Mouse (Mus musculus): Measurements from ENCODE around the gene Fignl1. TPM values are rescaled to one million over a fixed set of nuclear protein-coding genes. Genes with fewer than 3 reads are reported as not detected.
A peak's percentile ranks its signal among the peaks of the same experiment; 100 is the strongest.

The Fignl1 gene
- polyA plus RNA-seq (2014; fragmentation: Nextera tagmentation; extraction: Ambion mirVana), result 7.1 and 16.3 TPM in 2 replicates

DNA sequence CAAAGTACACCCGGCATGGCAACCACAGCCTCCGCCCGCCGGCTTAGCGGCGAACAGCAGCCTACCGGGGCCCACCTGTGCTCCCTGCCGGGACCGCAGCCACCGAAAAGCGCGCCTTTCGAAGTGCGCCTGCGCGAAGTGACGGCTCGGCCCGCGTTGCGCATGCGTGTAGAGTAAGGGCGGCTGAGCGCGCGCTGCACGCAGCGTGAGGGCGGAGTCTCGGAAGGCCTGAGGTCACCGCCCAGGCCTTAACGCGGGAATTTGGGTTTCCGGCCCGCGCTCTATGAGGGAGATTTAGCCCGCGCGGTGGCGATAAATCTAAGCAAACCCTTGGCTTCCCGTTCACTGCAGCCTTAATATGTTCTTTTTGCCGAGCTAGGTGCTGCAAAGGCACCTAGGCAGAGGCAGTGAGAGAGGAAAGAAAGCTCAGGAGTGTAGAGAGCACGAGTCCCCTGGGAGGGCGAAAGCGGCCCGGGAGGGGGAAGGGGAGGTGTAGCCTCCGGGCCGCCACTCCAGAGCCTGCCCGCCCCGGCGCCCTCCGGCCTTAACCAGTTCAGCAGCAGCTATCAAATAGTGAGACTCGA lies at the start of gene Fignl1:
Fignl1 (minus strand) TSS at position 143 of the 584 bp plus-strand sequence.
- Histone ChIP-seq H3K9ac (replicated peaks; ENCODE audit: low read length) (peak within 1 kb of the TSS; percentile 69), H3K4me1 (ENCODE audit: control insufficient read depth, insufficient read depth, low read length) (peaks cover 5% of the 10 kb centered on the region; the same call in 1 of the 2 replicates), H3K4me3 (replicated peaks; ENCODE audit: low read depth, low read length) (peak within 1 kb of the TSS; percentile 55), H3K36me3 (ENCODE audit: control insufficient read depth, insufficient read depth, low read length) (no peaks in the 10 kb centered on the region), H3K4me2 (ENCODE audit: low read length) (peak within 1 kb of the TSS; percentile 72), H3K27ac (replicated peaks; ENCODE audit: low read depth, low read length) (peak within 1 kb of the TSS; percentile 90), H3K27me3 (ENCODE audit: control insufficient read depth, insufficient read depth, low read length) (no peaks in the 10 kb centered on the region), H3K9me3 (ENCODE audit: control insufficient read depth, low read length) (no peaks in the 10 kb centered on the region)
- whole genome bisulfite sequencing, result under 1% methylated on average over 53 of the region's 53 CpGs
- ATAC-seq (ENCODE audit: low FRiP score, low TSS enrichment), result peak; percentile 95
- DNase-seq, result peak; percentile 100

DNA sequence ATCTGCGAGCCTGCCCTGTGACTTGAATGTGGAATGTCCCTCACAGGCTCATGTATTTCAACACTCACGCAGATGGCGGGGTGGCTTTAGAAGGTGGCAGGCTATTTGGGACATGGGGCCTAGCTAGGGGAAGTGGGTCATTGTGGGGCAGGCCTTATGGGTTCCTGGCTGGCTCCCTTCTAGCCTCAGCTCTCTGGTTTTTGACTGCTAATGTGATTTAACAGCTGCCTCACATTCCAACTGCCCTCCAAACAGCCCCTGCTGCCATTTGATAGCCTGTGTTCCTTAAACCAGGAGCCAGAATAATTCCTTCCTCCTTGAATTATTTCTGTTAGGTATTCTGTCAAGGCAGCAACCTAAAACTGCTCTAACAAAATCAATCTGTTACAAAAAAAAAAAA lies 48.2 kb upstream of the Fignl1 start:
- no peak overlapping the region for H3K4me2 ChIP-seq (ENCODE audit: low read length)
- no peak for ATAC-seq (ENCODE audit: low FRiP score, low TSS enrichment)
- H3K9ac ChIP-seq (replicated peaks; ENCODE audit: low read length), result no peak overlapping the region
- 98% methylated on average over 3 of the region's 3 CpGs for WGBS
- H3K27ac ChIP-seq (replicated peaks; ENCODE audit: low read depth, low read length), result no peak overlapping the region
- no peak for DNase-seq
- no peak overlapping the region for H3K4me3 ChIP-seq (replicated peaks; ENCODE audit: low read depth, low read length)
- no peaks in the 10 kb centered on the region for H3K36me3 ChIP-seq (ENCODE audit: control insufficient read depth, insufficient read depth, low read length)
- peaks cover 12% of the 10 kb centered on the region; the same call in 1 of the 2 replicates for H3K4me1 ChIP-seq (ENCODE audit: control insufficient read depth, insufficient read depth, low read length)
- no peaks in the 10 kb centered on the region for H3K9me3 ChIP-seq (ENCODE audit: control insufficient read depth, low read length)
- no peaks in the 10 kb centered on the region for H3K27me3 ChIP-seq (ENCODE audit: control insufficient read depth, insufficient read depth, low read length)

DNA sequence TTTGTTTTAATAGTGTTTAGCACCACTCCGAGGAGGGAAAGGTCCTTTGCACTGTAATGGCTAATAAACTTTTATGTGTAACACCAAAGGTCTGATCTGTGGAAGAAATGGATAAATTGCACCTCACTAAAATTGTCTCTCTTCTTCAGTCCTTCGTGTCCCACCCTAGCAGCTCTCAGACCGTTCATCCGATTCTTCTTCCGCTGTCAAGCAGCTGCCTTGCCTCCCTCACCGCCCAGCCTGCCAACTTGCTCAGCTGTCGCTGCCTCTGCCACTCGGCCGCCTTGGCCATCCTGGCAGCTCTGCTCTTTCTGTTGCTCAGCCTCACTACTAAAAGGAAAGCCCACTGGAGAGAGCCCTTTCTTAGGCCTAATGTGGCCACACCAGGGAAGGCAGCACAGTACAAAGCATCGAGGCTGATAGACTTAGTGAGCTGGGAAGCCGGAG lies 46.9 kb upstream of the Fignl1 start:
- peak; percentile 66 for DNase-seq

DNA sequence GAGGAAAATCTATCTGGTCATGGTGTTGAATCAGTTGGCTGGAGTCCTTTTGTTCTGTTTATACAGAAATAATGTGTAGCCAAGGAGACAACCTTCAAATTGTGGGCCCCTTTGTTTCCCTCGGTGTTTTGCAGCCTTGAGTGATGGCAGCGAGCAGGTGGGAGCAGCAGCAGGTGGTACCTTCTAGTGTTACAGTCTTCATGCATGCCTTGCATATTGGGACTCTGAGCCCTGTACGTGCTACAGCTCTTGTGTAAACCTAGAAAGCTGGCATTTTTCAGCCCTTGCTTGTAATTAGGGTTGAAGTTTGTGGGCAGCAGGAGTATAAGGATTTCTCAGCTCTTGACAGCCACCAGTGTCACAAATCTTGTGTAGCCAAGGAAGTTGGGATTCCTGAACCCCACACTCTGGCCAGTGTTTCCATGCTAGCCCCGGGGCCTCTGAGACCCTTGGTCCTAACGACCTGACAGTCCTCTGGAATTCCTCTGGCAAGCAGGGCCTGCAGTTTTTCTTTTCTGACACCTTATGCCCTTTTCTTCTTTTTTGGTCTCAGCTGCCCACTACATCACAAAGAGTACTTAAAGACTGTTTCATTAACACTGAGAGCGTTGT lies 46.4 kb upstream of the Fignl1 start:
- no peaks in the 10 kb centered on the region for H3K27me3 ChIP-seq (ENCODE audit: control insufficient read depth, insufficient read depth, low read length)
- H3K27ac ChIP-seq (replicated peaks; ENCODE audit: low read depth, low read length), result peak overlapping the region; percentile 66; the same call in 1 of the 2 replicates
- WGBS, result 25% methylated on average over 6 of the region's 6 CpGs
- H3K4me3 ChIP-seq (replicated peaks; ENCODE audit: low read depth, low read length), result no peak overlapping the region
- no peak overlapping the region for H3K9ac ChIP-seq (replicated peaks; ENCODE audit: low read length)
- H3K9me3 ChIP-seq (ENCODE audit: control insufficient read depth, low read length), result no peaks in the 10 kb centered on the region
- no peaks in the 10 kb centered on the region for H3K36me3 ChIP-seq (ENCODE audit: control insufficient read depth, insufficient read depth, low read length)
- peaks cover 19% of the 10 kb centered on the region for H3K4me1 ChIP-seq (ENCODE audit: control insufficient read depth, insufficient read depth, low read length)
- DNase-seq (peak; percentile 52), ATAC-seq (ENCODE audit: low FRiP score, low TSS enrichment) (peak; percentile 75)
- no peak overlapping the region for H3K4me2 ChIP-seq (ENCODE audit: low read length)

More for the DNA sequence above, 46.9 kb upstream of the Fignl1 start:
- no peaks in the 10 kb centered on the region for H3K9me3 ChIP-seq (ENCODE audit: control insufficient read depth, low read length)
- H3K36me3 ChIP-seq (ENCODE audit: control insufficient read depth, insufficient read depth, low read length), result no peaks in the 10 kb centered on the region
- WGBS, result 30% methylated on average over 11 of the region's 11 CpGs
- peak overlapping the region; percentile 66 for H3K27ac ChIP-seq (replicated peaks; ENCODE audit: low read depth, low read length)
- H3K9ac ChIP-seq (replicated peaks; ENCODE audit: low read length), result no peak overlapping the region
- ATAC-seq (ENCODE audit: low FRiP score, low TSS enrichment), result no peak
- H3K4me2 ChIP-seq (ENCODE audit: low read length), result no peak overlapping the region
- H3K27me3 ChIP-seq (ENCODE audit: control insufficient read depth, insufficient read depth, low read length), result no peaks in the 10 kb centered on the region
- peaks cover 13% of the 10 kb centered on the region for H3K4me1 ChIP-seq (ENCODE audit: control insufficient read depth, insufficient read depth, low read length)
- no peak overlapping the region for H3K4me3 ChIP-seq (replicated peaks; ENCODE audit: low read depth, low read length)

DNA sequence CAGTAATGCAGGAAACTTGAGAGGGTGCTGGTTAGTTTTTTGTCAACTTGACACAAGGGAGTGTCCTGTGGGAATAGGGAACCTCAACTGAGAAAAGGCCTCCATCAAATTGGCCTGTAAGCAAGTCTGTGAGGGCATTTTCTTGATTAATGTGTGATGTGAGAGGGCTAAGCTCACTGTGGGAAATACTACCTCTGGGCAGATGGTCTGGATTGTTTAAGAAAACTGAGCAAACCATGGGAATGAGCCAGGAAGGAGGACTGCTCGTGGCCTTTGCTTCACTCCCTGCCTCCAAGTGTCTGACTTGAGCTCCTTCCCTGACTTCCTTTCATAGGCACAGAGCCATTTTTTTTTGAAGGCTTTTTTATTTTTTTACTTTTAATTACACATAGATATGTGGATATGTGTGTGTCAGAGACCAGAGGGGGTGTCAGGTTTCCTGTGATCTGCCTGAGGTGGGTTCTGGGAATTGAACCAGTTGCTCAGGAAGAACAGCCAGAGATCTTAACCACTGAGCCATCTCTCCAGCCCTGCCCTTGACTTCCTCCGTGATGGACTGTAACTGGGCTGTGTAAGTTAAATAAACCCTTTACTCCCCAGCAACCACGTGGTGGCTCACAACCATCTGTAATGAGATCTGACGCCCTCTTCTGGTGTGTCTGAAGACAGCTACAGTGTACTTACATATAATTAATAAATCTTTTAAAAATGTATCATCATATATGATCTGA lies 45.1 kb upstream of the Fignl1 start:
- H3K27ac ChIP-seq (replicated peaks; ENCODE audit: low read depth, low read length), result no peak overlapping the region
- no peak overlapping the region for H3K9ac ChIP-seq (replicated peaks; ENCODE audit: low read length)
- no peak overlapping the region for H3K4me2 ChIP-seq (ENCODE audit: low read length)
- no peaks in the 10 kb centered on the region for H3K27me3 ChIP-seq (ENCODE audit: control insufficient read depth, insufficient read depth, low read length)
- DNase-seq, result no peak
- peaks cover 20% of the 10 kb centered on the region for H3K4me1 ChIP-seq (ENCODE audit: control insufficient read depth, insufficient read depth, low read length)
- no peak overlapping the region for H3K4me3 ChIP-seq (replicated peaks; ENCODE audit: low read depth, low read length)
- H3K9me3 ChIP-seq (ENCODE audit: control insufficient read depth, low read length), result no peaks in the 10 kb centered on the region
- 68% methylated on average over 4 of the region's 4 CpGs for WGBS
- no peaks in the 10 kb centered on the region for H3K36me3 ChIP-seq (ENCODE audit: control insufficient read depth, insufficient read depth, low read length)
- no peak for ATAC-seq (ENCODE audit: low FRiP score, low TSS enrichment)

DNA sequence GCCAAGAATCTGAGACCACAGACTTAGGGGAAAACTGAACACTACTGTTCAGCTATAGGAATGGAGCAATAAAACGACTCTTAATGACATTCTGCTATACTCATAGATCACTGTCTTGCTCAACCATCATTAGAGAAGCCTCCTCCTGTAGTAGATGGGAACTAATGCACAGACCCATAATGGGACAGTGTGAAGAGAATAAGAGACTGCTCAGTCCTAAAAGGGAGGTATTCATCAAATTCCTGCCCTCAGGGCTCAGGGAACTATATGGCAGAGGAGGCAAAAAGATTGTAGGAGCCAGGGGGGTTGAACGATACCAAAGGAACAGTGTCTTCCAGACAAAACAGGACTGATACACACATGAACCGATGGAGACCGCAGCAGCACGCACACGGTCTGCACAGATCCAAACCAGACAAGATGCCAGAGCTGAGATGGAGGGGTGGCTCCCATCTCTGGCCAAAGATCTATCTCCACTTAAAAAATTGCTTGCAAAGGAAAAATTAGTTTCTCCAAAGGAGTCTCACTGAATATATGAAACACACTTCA lies 43.3 kb upstream of the Fignl1 start:
- Histone ChIP-seq H3K4me3 (replicated peaks; ENCODE audit: low read depth, low read length) (no peak overlapping the region), H3K4me1 (ENCODE audit: control insufficient read depth, insufficient read depth, low read length) (peaks cover 20% of the 10 kb centered on the region), H3K27ac (replicated peaks; ENCODE audit: low read depth, low read length) (no peak overlapping the region), H3K27me3 (ENCODE audit: control insufficient read depth, insufficient read depth, low read length) (no peaks in the 10 kb centered on the region), H3K9me3 (ENCODE audit: control insufficient read depth, low read length) (no peaks in the 10 kb centered on the region), H3K9ac (replicated peaks; ENCODE audit: low read length) (no peak overlapping the region), H3K36me3 (ENCODE audit: control insufficient read depth, insufficient read depth, low read length) (no peaks in the 10 kb centered on the region), H3K4me2 (ENCODE audit: low read length) (no peak overlapping the region)
- 85% methylated on average over 6 of the region's 6 CpGs for WGBS
- no peak for ATAC-seq (ENCODE audit: low FRiP score, low TSS enrichment)
- DNase-seq, result no peak

DNA sequence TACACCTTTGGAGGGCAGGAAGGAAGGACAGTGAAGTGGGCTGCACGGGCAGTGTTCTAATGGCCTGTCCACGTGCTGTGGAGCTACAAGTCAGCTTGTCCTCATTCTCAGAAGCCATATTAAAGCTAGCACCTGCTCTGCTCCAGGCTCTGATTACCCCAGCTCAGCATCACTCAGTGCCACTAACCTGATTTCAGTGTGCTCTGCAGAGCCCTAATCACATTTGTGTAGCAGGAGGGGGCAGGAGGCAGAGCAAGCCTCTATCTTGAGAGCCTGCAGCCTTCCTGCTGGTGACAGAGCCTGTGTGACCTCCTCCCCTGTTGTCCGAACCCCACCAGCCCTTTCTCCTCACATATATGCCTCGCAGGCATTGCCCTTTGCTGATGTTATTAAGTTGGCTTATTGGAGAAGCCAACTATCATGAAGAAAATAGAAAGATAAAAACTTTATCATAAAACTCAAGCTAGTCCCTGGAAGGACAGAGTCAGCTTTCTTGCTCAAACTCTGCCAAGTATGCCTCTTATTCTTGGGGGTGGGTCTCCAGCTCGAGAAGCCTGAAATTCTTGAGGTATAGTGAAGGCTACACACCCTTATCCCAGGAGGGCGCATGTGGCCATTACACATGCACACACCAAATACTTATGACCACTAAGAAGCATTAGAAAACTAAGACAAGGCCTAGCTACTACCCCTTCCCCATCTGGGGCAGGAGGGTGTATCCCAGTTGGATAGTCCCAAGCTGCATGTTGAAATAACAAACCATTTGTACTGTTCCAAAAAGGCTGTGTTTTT lies 41.9 kb upstream of the Fignl1 start:
- no peaks in the 10 kb centered on the region for H3K36me3 ChIP-seq (ENCODE audit: control insufficient read depth, insufficient read depth, low read length)
- H3K9ac ChIP-seq (replicated peaks; ENCODE audit: low read length), result no peak overlapping the region; the same call in 1 of the 2 replicates
- H3K27me3 ChIP-seq (ENCODE audit: control insufficient read depth, insufficient read depth, low read length), result no peaks in the 10 kb centered on the region
- DNase-seq, result no peak
- no peaks in the 10 kb centered on the region for H3K9me3 ChIP-seq (ENCODE audit: control insufficient read depth, low read length)
- peak overlapping the region; percentile 49 for H3K27ac ChIP-seq (replicated peaks; ENCODE audit: low read depth, low read length)
- no peak overlapping the region for H3K4me3 ChIP-seq (replicated peaks; ENCODE audit: low read depth, low read length)
- peaks cover 15% of the 10 kb centered on the region for H3K4me1 ChIP-seq (ENCODE audit: control insufficient read depth, insufficient read depth, low read length)
- ATAC-seq (ENCODE audit: low FRiP score, low TSS enrichment), result peak; percentile 28; the same call in 1 of the 2 replicates
- 66% methylated on average over 6 of the region's 6 CpGs for WGBS
- H3K4me2 ChIP-seq (ENCODE audit: low read length), result no peak overlapping the region
